Comparison of ENCODE assay signal across 8 mouse cellular contexts in genomic region chr3:96243921-96244572, GRCm38 (mm10). TPM values are rescaled to one million over a fixed set of nuclear protein-coding genes. Genes with fewer than 3 reads are reported as not detected.
DNase-seq lines count a peak whose midpoint lies in the region; ATAC-seq and TF ChIP-seq lines count a peak whose summit lies in the region.

No protein-coding gene starts in this region.

- no peak for TF ChIP-seq CTCF in bone marrow macrophage, adult 2 months (IDR thresholded peaks at IDR 0.05; ENCODE audit: low read depth, low read length)

- WGBS in hindbrain, embryonic 13.5 days, result 84% methylated on average over 7 of the region's 7 CpGs
- WGBS in liver, embryonic 15.5 days (ENCODE audit: insufficient replicate concordance), result 55% methylated on average over 7 of the region's 7 CpGs

- peak overlapping the region; percentile 80 for H3K9ac ChIP-seq in hindbrain, embryonic 13.5 days
- H3K9ac ChIP-seq in liver, embryonic 15.5 days, result peak overlapping the region; percentile 90

- H3K4me3 ChIP-seq in bone marrow macrophage, adult 2 months (ENCODE audit: insufficient read depth, low read length), result peak overlapping the region; percentile 27
- 0 out of 2 replicates have a peak overlapping the region, but pooled peaks have one; percentile 50 for H3K4me3 ChIP-seq in hindbrain, embryonic 13.5 days
- peak overlapping the region; percentile 63 for H3K4me3 ChIP-seq in liver, embryonic 15.5 days (replicated peaks)

- peaks cover 25% of the 10 kb centered on the region for H3K4me1 ChIP-seq in bone marrow macrophage, adult 2 months (ENCODE audit: control insufficient read depth, insufficient read depth, low read length)
- peaks cover 32% of the 10 kb centered on the region for H3K4me1 ChIP-seq in hindbrain, embryonic 13.5 days (replicated peaks)
- peaks cover 48% of the 10 kb centered on the region for H3K4me1 ChIP-seq in liver, embryonic 15.5 days (replicated peaks)

- H3K4me2 ChIP-seq in hindbrain, embryonic 13.5 days, result peak overlapping the region; percentile 66
- H3K4me2 ChIP-seq in liver, embryonic 15.5 days, result peak overlapping the region; percentile 80

- TF ChIP-seq POLR2A in bone marrow macrophage, adult 2 months (IDR thresholded peaks at IDR 0.05; ENCODE audit: borderline replicate concordance, low read depth, low read length), result no peak

- H3K27ac ChIP-seq in bone marrow macrophage, adult 2 months (ENCODE audit: insufficient read depth, low read depth, low read length), result peak overlapping the region; percentile 97
- peak overlapping the region; percentile 99 for H3K27ac ChIP-seq in hindbrain, embryonic 13.5 days
- H3K27ac ChIP-seq in liver, embryonic 15.5 days (replicated peaks), result peak overlapping the region; percentile 98

- ATAC-seq in hindbrain, embryonic 13.5 days (ENCODE audit: low FRiP score), result no peak
- no peak for ATAC-seq in liver, embryonic 15.5 days (ENCODE audit: insufficient read depth)
- ATAC-seq in megakaryocyte-erythroid progenitor cell, adult 5-6 weeks (replicated peaks; ENCODE audit: low FRiP score, low TSS enrichment, poor library complexity, severe bottlenecking), result no peak

- H3K27me3 ChIP-seq in hindbrain, embryonic 13.5 days, result no peaks in the 10 kb centered on the region
- no peaks in the 10 kb centered on the region for H3K27me3 ChIP-seq in liver, embryonic 15.5 days

- intact Hi-C loops in heart, postnatal 10 days (cut with DNase I), result no loop called here

- H3K9me3 ChIP-seq in hindbrain, embryonic 13.5 days, result no peaks in the 10 kb centered on the region
- H3K9me3 ChIP-seq in liver, embryonic 15.5 days (replicated peaks), result no peaks in the 10 kb centered on the region

- H3K36me3 ChIP-seq in hindbrain, embryonic 13.5 days, result no peaks in the 10 kb centered on the region
- H3K36me3 ChIP-seq in liver, embryonic 15.5 days (replicated peaks), result no peaks in the 10 kb centered on the region

- peak; percentile 47 for DNase-seq in heart, adult 8-10 months (ENCODE audit: low spot score)
- DNase-seq in heart, postnatal 10 days, result no peak
- DNase-seq in urinary bladder, postnatal 36 days (ENCODE audit: low spot score in 2 of 2), result no peak
- no peak for DNase-seq in layer of hippocampus, postnatal 14 days (ENCODE audit: low spot score in 2 of 2)

RNA-seq across cellular contexts. Expression of gene Hist2h2aa1, which starts 1.2 kb away (rescaled TPM):
- total RNA-seq in heart, adult 8-10 months (2022), result 10 to 100 TPM in 3 of 4 experiments, 1 to 10 TPM in 1; 8.5 to 81.5 (median 26.6) TPM
- 10 to 100 TPM; 21.8 to 28.9 TPM for total RNA-seq in heart, postnatal 10 days (2021)
- not detected in 2 replicates for polyA plus RNA-seq in bone marrow macrophage, adult 2 months (2012; ENCODE audit: insufficient read depth, insufficient read length, missing spikeins)
- 15.6 and 29.2 TPM in 2 replicates for polyA plus RNA-seq in hindbrain, embryonic 13.5 days (2015; fragmentation: Nextera tagmentation; extraction: Ambion mirVana)
- 31.3 and 45.2 TPM in 2 replicates for polyA plus RNA-seq in liver, embryonic 15.5 days (2015; fragmentation: Nextera tagmentation; extraction: Ambion mirVana)
- 1 to 10 TPM; 6.7 to 8.0 TPM for total RNA-seq in layer of hippocampus, postnatal 14 days (2021)
- total RNA-seq in megakaryocyte-erythroid progenitor cell, adult 5-6 weeks (2014; fragmentation: Nextera tagmentation), result 17.9 and 44.2 TPM in 2 replicates
- 5,412 and 6,422 TPM in 2 replicates for total RNA-seq in megakaryocyte-erythroid progenitor cell, adult 5-6 weeks (2017)

RNA-seq across cellular contexts. Expression of gene Hist2h3c1, which starts 2.4 kb away (rescaled TPM):
- total RNA-seq in heart, adult 8-10 months (2022), result not detected
- under 1 TPM in 1 of 2 experiments, not detected in 1; 0.22 TPM for total RNA-seq in heart, postnatal 10 days (2021)
- polyA plus RNA-seq in bone marrow macrophage, adult 2 months (2012; ENCODE audit: insufficient read depth, insufficient read length, missing spikeins), result 4.9 and 7.4 TPM in 2 replicates
- 0.62 TPM in 1 of 2 replicates, not detected in the other for polyA plus RNA-seq in hindbrain, embryonic 13.5 days (2015; fragmentation: Nextera tagmentation; extraction: Ambion mirVana)
- 2.5 and 3.2 TPM in 2 replicates for polyA plus RNA-seq in liver, embryonic 15.5 days (2015; fragmentation: Nextera tagmentation; extraction: Ambion mirVana)
- total RNA-seq in layer of hippocampus, postnatal 14 days (2021), result not detected
- total RNA-seq in megakaryocyte-erythroid progenitor cell, adult 5-6 weeks (2014; fragmentation: Nextera tagmentation), result 2.9 and 4.4 TPM in 2 replicates
- total RNA-seq in megakaryocyte-erythroid progenitor cell, adult 5-6 weeks (2017), result not detected in 2 replicates

RNA-seq across cellular contexts. Expression of gene Hist2h2aa2, which starts 4.0 kb away (rescaled TPM):
- 100 to 1,000 TPM; 141 to 256 (median 216) TPM for total RNA-seq in heart, adult 8-10 months (2022)
- 100 to 1,000 TPM; 615 to 716 TPM for total RNA-seq in heart, postnatal 10 days (2021)
- polyA plus RNA-seq in bone marrow macrophage, adult 2 months (2012; ENCODE audit: insufficient read depth, insufficient read length, missing spikeins), result 14.5 and 22.9 TPM in 2 replicates
- polyA plus RNA-seq in hindbrain, embryonic 13.5 days (2015; fragmentation: Nextera tagmentation; extraction: Ambion mirVana), result 64.9 and 67.2 TPM in 2 replicates
- polyA plus RNA-seq in liver, embryonic 15.5 days (2015; fragmentation: Nextera tagmentation; extraction: Ambion mirVana), result 54.8 and 64.9 TPM in 2 replicates
- 100 to 1,000 TPM; 248 to 267 TPM for total RNA-seq in layer of hippocampus, postnatal 14 days (2021)
- total RNA-seq in megakaryocyte-erythroid progenitor cell, adult 5-6 weeks (2014; fragmentation: Nextera tagmentation), result 61.3 and 86.2 TPM in 2 replicates
- not detected in 2 replicates for total RNA-seq in megakaryocyte-erythroid progenitor cell, adult 5-6 weeks (2017)

RNA-seq across cellular contexts. Expression of gene Hist2h3c2, which starts 5.1 kb away (rescaled TPM):
- 1 to 10 TPM; 4.1 to 8.4 (median 6.8) TPM for total RNA-seq in heart, adult 8-10 months (2022)
- total RNA-seq in heart, postnatal 10 days (2021), result 10 to 100 TPM; 78.6 to 96.2 TPM
- 2.4 and 13.5 TPM in 2 replicates for polyA plus RNA-seq in bone marrow macrophage, adult 2 months (2012; ENCODE audit: insufficient read depth, insufficient read length, missing spikeins)
- 4.1 and 5.3 TPM in 2 replicates for polyA plus RNA-seq in hindbrain, embryonic 13.5 days (2015; fragmentation: Nextera tagmentation; extraction: Ambion mirVana)
- 10.8 and 13.6 TPM in 2 replicates for polyA plus RNA-seq in liver, embryonic 15.5 days (2015; fragmentation: Nextera tagmentation; extraction: Ambion mirVana)
- total RNA-seq in layer of hippocampus, postnatal 14 days (2021), result 10 to 100 TPM; 11.3 to 14.7 TPM
- 238 and 244 TPM in 2 replicates for total RNA-seq in megakaryocyte-erythroid progenitor cell, adult 5-6 weeks (2014; fragmentation: Nextera tagmentation)
- 41.9 and 280 TPM in 2 replicates for total RNA-seq in megakaryocyte-erythroid progenitor cell, adult 5-6 weeks (2017)

RNA-seq across cellular contexts. Expression of gene Hist2h4, which starts 19.1 kb away (rescaled TPM):
- 10 to 100 TPM; 10.8 to 16.2 (median 12.3) TPM for total RNA-seq in heart, adult 8-10 months (2022)
- 10 to 100 TPM; 49.8 to 51.8 TPM for total RNA-seq in heart, postnatal 10 days (2021)
- 1.9 and 3.1 TPM in 2 replicates for polyA plus RNA-seq in bone marrow macrophage, adult 2 months (2012; ENCODE audit: insufficient read depth, insufficient read length, missing spikeins)
- 5.2 and 6.1 TPM in 2 replicates for polyA plus RNA-seq in hindbrain, embryonic 13.5 days (2015; fragmentation: Nextera tagmentation; extraction: Ambion mirVana)
- 29.3 and 32.9 TPM in 2 replicates for polyA plus RNA-seq in liver, embryonic 15.5 days (2015; fragmentation: Nextera tagmentation; extraction: Ambion mirVana)
- total RNA-seq in layer of hippocampus, postnatal 14 days (2021), result 10 to 100 TPM; 25.2 to 29.8 TPM
- total RNA-seq in megakaryocyte-erythroid progenitor cell, adult 5-6 weeks (2014; fragmentation: Nextera tagmentation), result 76.1 and 135 TPM in 2 replicates
- total RNA-seq in megakaryocyte-erythroid progenitor cell, adult 5-6 weeks (2017), result 49.9 and 105 TPM in 2 replicates
